In the genomic region with DNA sequence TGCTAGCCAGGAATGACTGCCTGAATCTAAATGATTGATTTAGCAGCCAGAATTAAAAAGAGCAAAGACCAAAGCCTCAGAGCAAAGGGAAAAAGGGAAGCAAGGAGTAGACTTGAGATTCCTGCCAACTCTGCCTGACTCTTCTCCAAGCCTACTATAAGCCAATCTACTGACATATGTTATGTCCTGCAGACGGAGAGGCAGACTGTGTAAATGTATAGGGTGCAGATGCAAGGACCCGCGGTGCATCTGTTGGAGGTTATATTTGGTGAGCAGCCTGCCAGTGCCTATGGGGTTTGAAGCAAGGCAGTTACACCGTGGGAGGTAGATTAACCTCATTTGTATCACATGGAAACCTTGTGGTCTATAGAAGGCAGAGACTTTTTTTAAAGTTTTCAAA, we compare ENCODE assay signal across 13 mouse cellular contexts.
DNase-seq lines count a peak whose midpoint lies in the region; ATAC-seq and TF ChIP-seq lines count a peak whose summit lies in the region.
"Had no signal": no experiment of that assay in that cellular context is flagged by ENCODE, and none has a peak within 500 bp of the region (broad histone marks: within the 10 kb centered on the region; RNA-seq: fewer than 3 reads in every experiment).

No protein-coding gene starts in this region.

- TF ChIP-seq CTCF in cerebellum, adult 2 months (IDR thresholded peaks at IDR 0.05; ENCODE audit: borderline replicate concordance, insufficient read depth, low read depth, low read length) = no peak

- H3K27me3 ChIP-seq in hindbrain, embryonic 16.5 days (replicated peaks; ENCODE audit: control insufficient read depth, insufficient read depth, low read length) = no peaks in the 10 kb centered on the region
- no peaks in the 10 kb centered on the region for H3K27me3 ChIP-seq in hindbrain, embryonic 12.5 days
- no peaks in the 10 kb centered on the region for H3K27me3 ChIP-seq in cerebellum, adult 2 months (ENCODE audit: control insufficient read depth, insufficient read depth, low read length)
- H3K27me3 ChIP-seq: midbrain, embryonic 12.5 days; neural tube, embryonic 15.5 days had no signal

- no peaks in the 10 kb centered on the region; the same call in 1 of the 2 replicates for H3K4me1 ChIP-seq in hindbrain, embryonic 16.5 days (ENCODE audit: control insufficient read depth, insufficient read depth, low read depth, low read length)
- no peaks in the 10 kb centered on the region for H3K4me1 ChIP-seq in hindbrain, embryonic 12.5 days
- H3K4me1 ChIP-seq in cerebellum, adult 2 months (ENCODE audit: control insufficient read depth, insufficient read depth, low read length) = no peaks in the 10 kb centered on the region
- H3K4me1 ChIP-seq: midbrain, embryonic 12.5 days had no signal

- TF ChIP-seq POLR2A in cerebellum, adult 2 months (IDR thresholded peaks at IDR 0.05; ENCODE audit: borderline replicate concordance, insufficient read depth, low read length) = no peak

- no peak overlapping the region for H3K4me2 ChIP-seq in hindbrain, embryonic 16.5 days (ENCODE audit: low read length)
- no peak overlapping the region for H3K4me2 ChIP-seq in hindbrain, embryonic 12.5 days (replicated peaks)
- H3K4me2 ChIP-seq: midbrain, embryonic 12.5 days; neural tube, embryonic 15.5 days had no signal

- DNase-seq in cerebellum, adult 2 months = peak; percentile 17 to 43
- DNase-seq in right cerebral cortex, adult 2 months (ENCODE audit: low spot score in 2 of 2) = peak; percentile 34 to 47
- DNase-seq in heart, postnatal 4 days = no peak
- no peak for DNase-seq in heart, adult 11 months
- DNase-seq: kidney, postnatal 25 days; liver had no signal

- peak; percentile 63; the same call in 1 of the 2 replicates for ATAC-seq in hindbrain, embryonic 16.5 days
- ATAC-seq in hindbrain, embryonic 12.5 days (ENCODE audit: low FRiP score) = no peak
- ATAC-seq in frontal cortex, adult (ENCODE audit: low TSS enrichment) = peak; percentile 96
- ATAC-seq in megakaryocyte-erythroid progenitor cell, adult 5-6 weeks (replicated peaks; ENCODE audit: low FRiP score, low TSS enrichment, poor library complexity, severe bottlenecking) = no peak
- ATAC-seq: CD4-positive, CD25-positive, alpha-beta regulatory T cell, adult 4 months had no signal

- no peak overlapping the region for H3K4me3 ChIP-seq in hindbrain, embryonic 16.5 days (ENCODE audit: low read length)
- no peak overlapping the region for H3K4me3 ChIP-seq in hindbrain, embryonic 12.5 days
- H3K4me3 ChIP-seq in cerebellum, adult 2 months (replicated peaks; ENCODE audit: insufficient read depth, low read depth, low read length) = no peak overlapping the region
- H3K4me3 ChIP-seq: midbrain, embryonic 12.5 days; neural tube, embryonic 15.5 days had no signal

- no peak overlapping the region for H3K9ac ChIP-seq in hindbrain, embryonic 16.5 days (ENCODE audit: low read depth, low read length)
- H3K9ac ChIP-seq in hindbrain, embryonic 12.5 days = no peak overlapping the region
- H3K9ac ChIP-seq: midbrain, embryonic 12.5 days; neural tube, embryonic 15.5 days had no signal

- 59% methylated on average over 4 of the region's 4 CpGs for WGBS in hindbrain, embryonic 16.5 days
- WGBS in hindbrain, embryonic 12.5 days = 85% methylated on average over 4 of the region's 4 CpGs
- 29% methylated on average over 4 of the region's 4 CpGs for WGBS in cerebellum, adult 2 months

- H3K9me3 ChIP-seq in hindbrain, embryonic 16.5 days (ENCODE audit: control insufficient read depth, low read length) = peaks cover 4% of the 10 kb centered on the region; the same call in 1 of the 2 replicates
- H3K9me3 ChIP-seq in hindbrain, embryonic 12.5 days (replicated peaks) = no peaks in the 10 kb centered on the region
- H3K9me3 ChIP-seq: midbrain, embryonic 12.5 days; neural tube, embryonic 15.5 days had no signal

- no peak overlapping the region for H3K27ac ChIP-seq in hindbrain, embryonic 16.5 days (ENCODE audit: low read depth, low read length)
- H3K27ac ChIP-seq in hindbrain, embryonic 12.5 days = no peak overlapping the region
- H3K27ac ChIP-seq in cerebellum, adult 2 months (ENCODE audit: insufficient read depth, low read length) = no peak overlapping the region
- H3K27ac ChIP-seq: midbrain, embryonic 12.5 days; neural tube, embryonic 15.5 days had no signal

- no peaks in the 10 kb centered on the region for H3K36me3 ChIP-seq in hindbrain, embryonic 16.5 days (ENCODE audit: control insufficient read depth, insufficient read depth, low read length)
- H3K36me3 ChIP-seq in hindbrain, embryonic 12.5 days = no peaks in the 10 kb centered on the region
- H3K36me3 ChIP-seq: midbrain, embryonic 12.5 days; neural tube, embryonic 15.5 days had no signal

Comparison
In these comparisons a context has a peak if more than half of its experiments do, and no peak if none do; other contexts are left out.
1. ATAC-seq: peak in hindbrain, embryonic 16.5 days (single experiment) and frontal cortex, adult (single experiment); none in hindbrain, embryonic 12.5 days (single experiment) and megakaryocyte-erythroid progenitor cell, adult 5-6 weeks (single experiment).
2. DNase-seq: peak in cerebellum, adult 2 months (2 of 2) and right cerebral cortex, adult 2 months (2 of 2); none in heart, postnatal 4 days (single experiment) and heart, adult 11 months (single experiment).